Mouse (Mus musculus): ENCODE data around the gene Olfr1234.

Olfr1234 gene

DNA sequence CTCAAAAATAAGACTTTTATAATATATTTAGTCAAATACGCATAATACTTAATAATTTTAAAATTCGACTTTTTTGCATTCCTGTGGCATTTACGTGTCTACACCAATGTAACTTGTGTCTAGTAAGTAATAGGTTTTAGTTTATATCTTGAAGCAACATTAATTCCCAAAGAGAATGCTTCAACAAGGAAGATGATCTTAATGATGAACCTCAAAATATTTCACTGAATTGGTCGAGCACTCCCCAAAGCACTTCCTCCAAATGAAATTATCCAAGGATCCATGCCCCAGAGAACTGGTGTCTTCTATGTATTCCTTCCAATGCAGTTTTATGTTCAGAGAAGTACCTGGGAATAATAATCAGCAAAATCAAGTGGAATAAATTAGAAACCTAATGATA lies at the start of gene Olfr1234:
TSS of gene Olfr1234 (minus strand) at position 101 of the 400 bp plus-strand sequence.
- no peak for DNase-seq

- no peak for DNase-seq
Observed at GRCm38 (mm10) chr2:89409576-89409975, 44.9 kb upstream of the Olfr1234 start, which contains the start of gene Olfr1238. TSS of gene Olfr1238 (minus strand) at chr2:89409676.

DNA sequence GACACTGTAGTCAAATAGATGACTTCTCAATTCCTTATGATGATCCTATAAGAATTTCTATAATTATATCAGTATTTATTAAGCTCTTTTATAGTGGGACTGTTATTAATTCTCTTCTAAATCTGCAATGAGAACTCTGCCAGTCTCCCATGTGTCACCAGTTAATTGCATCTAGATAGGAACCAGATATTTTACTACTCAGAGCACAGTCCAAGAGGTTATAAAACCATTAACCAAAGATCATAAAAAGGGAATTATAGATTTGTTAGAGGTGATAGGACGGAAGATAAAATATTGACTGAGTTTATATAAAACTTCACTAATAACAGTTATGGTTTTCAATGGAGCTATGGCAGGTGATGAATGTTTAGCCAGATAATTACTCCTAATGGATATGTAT lies 36.2 kb upstream of the Olfr1234 start:
- no peak for DNase-seq

DNA sequence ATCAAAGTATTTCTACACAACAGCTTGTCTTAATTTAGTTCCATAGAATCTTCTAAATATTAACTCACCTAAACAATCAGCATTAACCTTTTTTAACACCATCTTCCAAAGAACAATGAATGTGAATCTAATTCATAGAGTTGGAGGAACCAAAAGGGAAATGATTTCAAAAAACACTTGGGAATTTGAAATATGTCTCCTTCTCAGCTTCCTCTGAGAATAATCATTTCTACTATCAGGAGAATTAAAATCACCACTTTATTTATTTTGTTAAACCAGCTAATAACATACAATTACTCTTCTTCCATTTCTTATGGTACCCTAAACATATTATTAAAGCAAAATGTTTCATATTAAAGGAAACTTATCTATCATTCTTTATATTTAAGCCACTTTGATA lies 22.4 kb downstream of the Olfr1234 start, which contains the start of gene Olfr1233:
TSS of gene Olfr1233 (minus strand) at position 101 of the 400 bp plus-strand sequence.
- no peak for DNase-seq

- no peak for DNase-seq
Observed at GRCm38 (mm10) chr2:89329575-89329974, 35.1 kb downstream of the Olfr1234 start, which contains the start of gene Olfr1232. TSS of gene Olfr1232 (minus strand) at chr2:89329675.
